Mouse (Mus musculus): Measurements from ENCODE around the gene Fras1.

Fras1 gene

GRCm38 (mm10) chr5:96799969-96800368, 426.2 kb downstream of the Fras1 start:
- POLR2A ChIA-PET = no interaction called here
- CTCF ChIA-PET = no interaction called here

- ChIA-PET CTCF (no interaction called here), POLR2A (interaction anchor here in 2 of 4 experiments (0.7 to 1.7 kb wide), 5 partner anchors 8 to 592 kb away, joined by 3 to 12 read pairs (median 3); partner anchors contain the start of gene Anxa3 (in 2 of the 2))
These were observed 428.4 kb downstream of the Fras1 start for GRCm38 (mm10) chr5:96802185-96802584.

- POLR2A ChIA-PET = interaction anchor here in 1 of 4 experiments (1.7 kb wide), 1 partner anchor 10 kb away, joined by 12 read pairs; the partner anchor contains the start of gene Anxa3
- CTCF ChIA-PET = no interaction called here
These were observed 429.3 kb downstream of the Fras1 start for GRCm38 (mm10) chr5:96803091-96803490.

GRCm38 (mm10) chr5:96804304-96804703, 430.5 kb downstream of the Fras1 start:
- CTCF ChIA-PET = no interaction called here
- POLR2A ChIA-PET = interaction anchor here in 1 of 4 experiments (0.6 kb wide), 1 partner anchor 134 kb away, joined by 3 read pairs; no protein-coding TSS in a partner anchor

GRCm38 (mm10) chr5:96804813-96805212, 431.1 kb downstream of the Fras1 start:
- CTCF ChIA-PET = no interaction called here
- POLR2A ChIA-PET = no interaction called here

- CTCF ChIA-PET = interaction anchor here in 1 of 4 experiments (0.6 kb wide), 1 partner anchor 582 kb away, joined by 5 read pairs; no protein-coding TSS in a partner anchor
- POLR2A ChIA-PET = interaction anchor here in 1 of 4 experiments (1.3 kb wide), 1 partner anchor 9 kb away, joined by 5 read pairs; no protein-coding TSS in a partner anchor
These were observed 436.9 kb downstream of the Fras1 start for GRCm38 (mm10) chr5:96810620-96811019.

- POLR2A ChIA-PET = no interaction called here
- CTCF ChIA-PET = no interaction called here
These were observed 451.1 kb downstream of the Fras1 start for GRCm38 (mm10) chr5:96824769-96825327.

GRCm38 (mm10) chr5:96827176-96827575, 453.4 kb downstream of the Fras1 start:
- CTCF ChIA-PET = interaction anchor here in 1 of 4 experiments (0.7 kb wide), 1 partner anchor 27 kb away, joined by 3 read pairs; no protein-coding TSS in a partner anchor
- POLR2A ChIA-PET = no interaction called here
